Mouse (Mus musculus) midbrain, embryonic 11.5 days (tissue): Measurements from ENCODE around the gene Cphx2. TPM values are rescaled to one million over a fixed set of nuclear protein-coding genes. Genes with fewer than 3 reads are reported as not detected.
"Not testable (repeated sequence)": the region's sequence is repeated elsewhere in the genome, so short reads cannot be mapped to it uniquely, and the experiment has no call there.

Experiments used
- ATAC-seq: fragments of 200-750 bp; cut with Nextera tagmentation; 2 replicates; pipeline ENCODE4 v1.8.0; 2017; ENCODE audit warnings: moderate TSS enrichment, moderate library complexity; ENCODE audit not compliant: low FRiP score
- DNase-seq: peaks from one replicate; pipeline ENCODE4 v3.0.0; 2015; ENCODE audit warnings: low spot score; ENCODE audit errors: missing footprints
- H3K27ac ChIP-seq: fragments of 300-500 bp; sonication (generic); 2 replicates; pipeline ENCODE4 v1.5.1; 2014; ENCODE audit warnings: low read depth, low read length
- H3K27me3 ChIP-seq: fragments of 300-500 bp; sonication (generic); 2 replicates; pipeline ENCODE4 v1.6.1; 2014; ENCODE audit warnings: mild to moderate bottlenecking, low read length, moderate library complexity, mixed read lengths; ENCODE audit not compliant: control insufficient read depth, insufficient read depth
- H3K36me3 ChIP-seq: fragments of 300-500 bp; sonication (generic); 2 replicates; pipeline ENCODE4 v1.6.1; 2014; ENCODE audit warnings: mild to moderate bottlenecking, low read length, moderate library complexity, mixed read lengths; ENCODE audit not compliant: control insufficient read depth, insufficient read depth
- H3K4me1 ChIP-seq: fragments of 300-500 bp; sonication (generic); 2 replicates; pipeline ENCODE4 v1.6.1; 2014; ENCODE audit warnings: low read length; ENCODE audit not compliant: control insufficient read depth, insufficient read depth
- H3K4me2 ChIP-seq: fragments of 300-500 bp; sonication (generic); 2 replicates; pipeline ENCODE4 v1.6.1; 2014; ENCODE audit warnings: mild to moderate bottlenecking, moderate library complexity
- H3K4me3 ChIP-seq: fragments of 300-500 bp; sonication (generic); 2 replicates; pipeline ENCODE4 v1.5.1; 2014; ENCODE audit warnings: low read depth, low read length
- H3K9ac ChIP-seq: fragments of 300-500 bp; sonication (generic); 2 replicates; pipeline ENCODE4 v1.6.1; 2014; ENCODE audit warnings: low read length
- H3K9me3 ChIP-seq: fragments of 300-500 bp; sonication (generic); 2 replicates; pipeline ENCODE4 v1.6.1; 2016; ENCODE audit warnings: low read length; ENCODE audit not compliant: control insufficient read depth
- WGBS: fragments of 180-500 bp; shearing (Covaris S2); extraction: QIAGEN DNeasy Blood & Tissue Kit; methylation state at CpG from one replicate; pipeline ENCODE4 v1.1.7; 2014; 5-methylcytosine and 5-hydroxymethylcytosine counted together
- polyA plus RNA-seq: library from polyadenylated mRNA; unstranded; fragments of >200 nt; fragmentation: Nextera tagmentation; extraction: Ambion mirVana; gene quantifications from 2 replicates; pipeline ENCODE4 v1.2.1, GENCODE M21; 2014

Gene Cphx2
- polyA plus RNA-seq, 1 experiment from 2014 or later = not detected

DNA sequence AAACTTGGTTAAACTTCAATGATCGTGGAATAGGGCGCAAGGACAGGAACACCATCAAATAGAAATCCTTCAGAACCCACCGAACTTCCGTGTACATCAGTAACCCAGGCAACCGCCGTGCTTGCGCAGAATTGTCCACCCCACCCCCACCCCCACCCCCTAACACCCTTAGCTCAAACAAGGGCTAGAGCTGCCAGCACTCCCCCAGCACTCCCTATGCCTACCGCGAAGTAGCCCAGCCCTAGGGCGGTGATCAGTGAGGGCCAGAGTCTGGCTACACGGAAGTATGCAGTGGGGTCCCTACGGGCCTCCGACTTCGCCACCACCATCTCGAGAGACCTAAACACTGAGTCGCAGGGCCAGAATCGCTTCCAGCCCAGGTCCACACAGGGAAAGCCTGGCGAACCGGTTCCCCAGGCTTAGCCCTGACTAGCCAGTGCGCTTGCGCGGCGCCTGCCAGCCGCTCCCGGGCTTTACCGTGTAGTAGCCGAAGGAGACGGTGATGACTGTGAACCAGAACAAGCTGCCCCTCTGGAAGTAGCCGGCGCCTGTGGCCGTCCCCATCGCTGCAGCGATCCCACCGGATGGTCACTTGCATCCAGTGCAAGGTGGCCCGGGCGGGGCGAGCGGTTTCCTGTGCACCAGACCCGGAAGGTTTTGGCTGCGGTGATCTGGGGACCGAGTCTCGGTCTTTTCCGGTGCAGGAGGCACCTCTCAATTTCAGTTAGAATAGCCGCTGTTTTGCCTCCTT is 14.6 kb upstream of the Cphx2 start:
- H3K4me2 ChIP-seq, DNase-seq, H3K36me3 ChIP-seq, H3K27ac ChIP-seq, H3K4me3 ChIP-seq, H3K9ac ChIP-seq, H3K9me3 ChIP-seq, H3K27me3 ChIP-seq, H3K4me1 ChIP-seq: not testable (repeated sequence)
- ATAC-seq = peak; percentile 75
- no CpG with 5 or more reads among the region's 44 CpGs for WGBS

DNA sequence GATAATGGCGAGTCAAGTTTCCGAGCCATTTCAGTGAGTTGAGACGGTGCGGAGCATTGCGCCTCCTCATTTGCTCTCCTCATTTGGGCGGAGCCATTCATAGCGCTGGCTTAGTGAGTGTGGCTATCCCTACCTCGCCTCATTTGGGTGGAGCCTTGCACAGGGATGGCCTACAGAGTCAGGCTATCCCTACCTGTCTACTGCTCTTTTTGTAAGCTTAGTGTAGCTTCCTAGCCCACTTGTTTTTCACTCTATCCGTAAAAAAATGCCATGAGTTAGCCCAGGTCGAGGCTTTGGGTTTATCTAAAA is 14.0 kb upstream of the Cphx2 start, which contains the start of gene Tmem254c:
TSS of gene Tmem254c (minus strand) at position 31 of the 309 bp plus-strand sequence.
- peak; percentile 62 for ATAC-seq

GRCm38 (mm10) chr14:26076620-26077390 is 4.5 kb upstream of the Cphx2 start:
- H3K27me3 ChIP-seq, H3K4me1 ChIP-seq, H3K9me3 ChIP-seq, DNase-seq, H3K27ac ChIP-seq, H3K4me2 ChIP-seq, ATAC-seq, H3K4me3 ChIP-seq, H3K9ac ChIP-seq, H3K36me3 ChIP-seq: not testable (repeated sequence)
- WGBS = no CpG with 5 or more reads among the region's 5 CpGs

More for the DNA sequence above, 14.0 kb upstream of the Cphx2 start, which contains the start of gene Tmem254c:
- not testable (repeated sequence) for H3K4me3 ChIP-seq, H3K27me3 ChIP-seq, H3K9ac ChIP-seq, H3K9me3 ChIP-seq, DNase-seq, H3K27ac ChIP-seq, H3K4me1 ChIP-seq, H3K36me3 ChIP-seq, H3K4me2 ChIP-seq
- no CpG with 5 or more reads among the region's 10 CpGs for WGBS

- not testable (repeated sequence) for H3K27me3 ChIP-seq, H3K9ac ChIP-seq, H3K4me2 ChIP-seq, H3K27ac ChIP-seq, H3K9me3 ChIP-seq, H3K4me3 ChIP-seq, H3K4me1 ChIP-seq, DNase-seq, H3K36me3 ChIP-seq, ATAC-seq
- no CpG with 5 or more reads among the region's 1 CpGs for WGBS
Measured at GRCm38 (mm10) chr14:26081997-26082396, 681 bp downstream of the Cphx2 start, which contains the start of gene Cphx3. Gene Cphx3, plus strand, starts transcription at chr14:26082297.

DNA sequence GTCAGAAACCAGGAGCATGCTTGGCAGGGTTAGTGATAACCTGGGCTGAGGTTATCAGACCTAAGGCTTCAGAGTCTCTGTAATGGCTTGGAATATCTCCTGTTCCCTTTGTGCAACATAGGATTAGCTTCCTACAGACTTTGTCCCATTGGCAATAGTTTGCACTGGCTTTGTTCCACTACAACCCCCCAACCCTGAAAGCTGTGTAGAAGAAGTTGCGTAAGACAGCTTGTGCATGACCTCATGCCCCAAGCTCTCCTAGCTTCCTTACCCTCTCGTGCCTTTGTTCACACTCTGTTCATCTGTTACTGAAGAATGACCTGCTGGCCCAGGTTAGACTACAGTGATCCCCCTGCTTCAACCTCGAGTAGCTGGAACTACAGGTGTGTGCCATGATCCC is 16.3 kb downstream of the Cphx2 start:
- H3K9me3 ChIP-seq, H3K4me3 ChIP-seq, H3K4me2 ChIP-seq, H3K9ac ChIP-seq, H3K4me1 ChIP-seq, ATAC-seq, DNase-seq, H3K27me3 ChIP-seq, H3K36me3 ChIP-seq, H3K27ac ChIP-seq: not testable (repeated sequence)
- no CpG with 5 or more reads among the region's 3 CpGs for WGBS

GRCm38 (mm10) chr14:26118150-26118549 is 36.8 kb downstream of the Cphx2 start, which contains the start of gene Duxbl2:
Gene Duxbl2, plus strand, starts transcription at chr14:26118349.
- not testable (repeated sequence) for H3K9me3 ChIP-seq, H3K36me3 ChIP-seq, H3K27ac ChIP-seq, H3K4me3 ChIP-seq, H3K4me1 ChIP-seq, H3K9ac ChIP-seq, H3K27me3 ChIP-seq, H3K4me2 ChIP-seq, DNase-seq
- no CpG with 5 or more reads among the region's 7 CpGs for WGBS
- ATAC-seq = peak; percentile 75

DNA sequence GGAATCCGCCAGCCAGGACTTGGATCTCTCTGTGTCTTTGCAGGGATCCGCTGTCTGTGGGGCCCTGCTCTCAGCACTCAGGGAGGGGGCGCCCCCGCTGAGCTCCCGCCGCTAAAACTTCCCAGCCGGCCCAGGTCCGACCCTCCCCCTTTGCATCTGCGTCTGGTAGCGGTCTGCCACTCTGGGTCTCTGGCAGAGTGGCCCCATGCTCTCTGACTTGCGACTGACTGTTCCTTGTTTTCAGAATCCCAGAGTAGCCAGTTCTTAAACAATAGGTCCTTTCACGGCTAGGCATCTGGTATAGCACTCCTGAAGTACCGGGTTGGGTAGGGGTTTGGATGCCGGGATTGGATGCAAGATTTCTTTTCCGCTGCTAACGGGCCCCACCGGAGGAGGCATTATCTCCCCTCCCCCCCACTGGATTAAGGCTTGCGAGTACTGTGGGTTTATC is 37.3 kb downstream of the Cphx2 start:
- WGBS = no CpG with 5 or more reads among the region's 18 CpGs
- not testable (repeated sequence) for H3K4me1 ChIP-seq, H3K4me3 ChIP-seq, DNase-seq, H3K36me3 ChIP-seq, H3K9ac ChIP-seq, H3K4me2 ChIP-seq, H3K27ac ChIP-seq, H3K27me3 ChIP-seq, H3K9me3 ChIP-seq
- peak; percentile 93 for ATAC-seq

GRCm38 (mm10) chr14:26119095-26119494 is 37.8 kb downstream of the Cphx2 start:
- H3K36me3 ChIP-seq, H3K9ac ChIP-seq, ATAC-seq, H3K9me3 ChIP-seq, H3K4me2 ChIP-seq, DNase-seq, H3K4me1 ChIP-seq, H3K27me3 ChIP-seq, H3K4me3 ChIP-seq, H3K27ac ChIP-seq: not testable (repeated sequence)
- no CpG with 5 or more reads among the region's 7 CpGs for WGBS
